Mouse (Mus musculus): ENCODE data around the gene Plekho1.

- TF ChIP-seq CTCF (IDR thresholded peaks at IDR 0.05; ENCODE audit: low read depth), result no peak
- TF ChIP-seq EP300 (IDR thresholded peaks at IDR 0.05; ENCODE audit: low read depth), result no peak
Observed at GRCm38 (mm10) chr3:95948325-95948724, 47.5 kb downstream of the Plekho1 start.

All from liver, embryonic 14.5 days (tissue).